Mouse (Mus musculus) ES-E14 (cell line): Measurements from ENCODE around the gene Gm20538.

Experiments used
- CHD2 ChIP-seq: IDR thresholded peaks from 2 replicates; pipeline ENCODE4 v1.6.1; 2014; ENCODE audit warnings: mild to moderate bottlenecking, low read depth, low read length, inconsistent platforms
- HCFC1 ChIP-seq: IDR thresholded peaks from 2 replicates; pipeline ENCODE4 v1.6.1; 2012; ENCODE audit warnings: low read length, inconsistent platforms, borderline replicate concordance; ENCODE audit not compliant: insufficient read depth
- MAFK ChIP-seq: IDR thresholded peaks from 2 replicates; pipeline ENCODE4 v1.6.1; 2014; ENCODE audit warnings: mild to moderate bottlenecking, low read depth, low read length, inconsistent platforms; ENCODE audit not compliant: insufficient read depth
- ZC3H11A ChIP-seq: IDR thresholded peaks from 2 replicates; pipeline ENCODE4 v1.6.1; 2012; ENCODE audit warnings: low read depth, mild to moderate bottlenecking, inconsistent platforms, low read length, borderline replicate concordance
- ZNF384 ChIP-seq: IDR thresholded peaks from 2 replicates; pipeline ENCODE4 v1.6.1; 2012; ENCODE audit warnings: low read depth, low read length, inconsistent platforms

DNA sequence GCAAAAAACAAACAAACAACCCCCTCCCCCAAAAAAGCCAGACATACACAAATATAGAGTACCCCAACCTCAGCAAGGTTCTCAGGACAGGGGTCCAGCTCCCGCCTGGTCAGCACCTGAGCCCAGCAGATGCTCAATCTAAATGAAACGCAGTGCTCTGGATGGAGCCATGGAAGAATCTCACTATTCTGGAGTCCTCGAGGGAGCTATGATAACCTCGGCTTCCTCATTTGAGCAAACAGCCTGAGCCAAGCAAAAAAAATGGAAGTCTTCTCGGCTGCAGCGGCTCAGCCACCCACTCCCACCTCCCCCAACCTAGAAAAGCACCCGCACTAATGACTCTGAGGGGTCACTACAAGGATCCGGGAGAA is 1.8 kb upstream of the Gm20538 start:
- TF ChIP-seq CHD2 (no peak), ZC3H11A (no peak), ZNF384 (no peak), HCFC1 (no peak), MAFK (no peak)
